7 mouse cellular contexts compared by ENCODE assay signal in the genomic region with DNA sequence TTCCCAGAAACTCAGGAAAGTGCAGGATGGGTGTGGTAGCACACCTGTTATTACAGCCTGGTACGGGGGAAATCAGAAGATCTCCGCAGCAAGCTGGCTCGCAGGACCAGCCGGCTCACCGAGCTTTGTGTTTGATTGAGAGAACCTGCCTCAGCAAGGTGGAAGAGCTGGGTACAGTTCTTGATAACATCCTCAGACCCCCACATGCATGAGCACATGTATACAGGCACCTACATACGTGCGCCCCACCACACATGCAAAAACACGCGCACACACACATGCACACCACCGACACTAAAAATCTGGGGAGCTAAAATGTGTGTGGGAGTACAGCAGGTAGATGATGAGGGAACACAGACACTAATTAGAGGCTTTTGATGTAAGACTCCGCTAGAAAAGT. TPM values are rescaled to one million over a fixed set of nuclear protein-coding genes. Genes with fewer than 3 reads are reported as not detected.
DNase-seq lines count a peak whose midpoint lies in the region; ATAC-seq lines count a peak whose summit lies in the region.

No protein-coding gene starts in this region.

- intact Hi-C loops in gastrocnemius, postnatal 36 days (cut with DNase I): no loop called here

- H3K4me1 ChIP-seq in megakaryocyte, embryonic 14.5 days: peaks cover 37% of the 10 kb centered on the region
- H3K4me1 ChIP-seq in forebrain, embryonic 15.5 days: peaks cover 16% of the 10 kb centered on the region
- H3K4me1 ChIP-seq in limb, embryonic 15.5 days: peaks cover 13% of the 10 kb centered on the region
- peaks cover 12% of the 10 kb centered on the region for H3K4me1 ChIP-seq in stomach, embryonic 16.5 days (ENCODE audit: control insufficient read depth, insufficient read depth, low read length)

- no peak for DNase-seq in gastrocnemius, postnatal 36 days
- DNase-seq in layer of hippocampus, adult 9-10 months (ENCODE audit: low spot score): no peak

- peak overlapping the region; percentile 79 for H3K4me2 ChIP-seq in forebrain, embryonic 15.5 days (replicated peaks)
- peak overlapping the region; percentile 83 for H3K4me2 ChIP-seq in limb, embryonic 15.5 days
- H3K4me2 ChIP-seq in stomach, embryonic 16.5 days (ENCODE audit: low read depth, low read length): peak overlapping the region; percentile 97

- H3K9ac ChIP-seq in forebrain, embryonic 15.5 days (replicated peaks): peak overlapping the region; percentile 75
- no peak overlapping the region; the same call in 1 of the 2 replicates for H3K9ac ChIP-seq in limb, embryonic 15.5 days
- peak overlapping the region; percentile 80 for H3K9ac ChIP-seq in stomach, embryonic 16.5 days (ENCODE audit: low read length)

- WGBS in forebrain, embryonic 15.5 days: 75% methylated on average over 11 of the region's 11 CpGs
- WGBS in limb, embryonic 15.5 days: 69% methylated on average over 11 of the region's 11 CpGs
- 76% methylated on average over 11 of the region's 11 CpGs for WGBS in stomach, embryonic 16.5 days

- no peaks in the 10 kb centered on the region for H3K27me3 ChIP-seq in megakaryocyte, embryonic 14.5 days (replicated peaks)
- no peaks in the 10 kb centered on the region for H3K27me3 ChIP-seq in forebrain, embryonic 15.5 days
- H3K27me3 ChIP-seq in limb, embryonic 15.5 days: no peaks in the 10 kb centered on the region
- no peaks in the 10 kb centered on the region for H3K27me3 ChIP-seq in stomach, embryonic 16.5 days (ENCODE audit: control insufficient read depth, insufficient read depth, low read length)

- no peaks in the 10 kb centered on the region for H3K9me3 ChIP-seq in megakaryocyte, embryonic 14.5 days
- H3K9me3 ChIP-seq in forebrain, embryonic 15.5 days: no peaks in the 10 kb centered on the region
- no peaks in the 10 kb centered on the region for H3K9me3 ChIP-seq in limb, embryonic 15.5 days
- H3K9me3 ChIP-seq in stomach, embryonic 16.5 days (replicated peaks; ENCODE audit: control insufficient read depth, low read length): no peaks in the 10 kb centered on the region

- H3K27ac ChIP-seq in forebrain, embryonic 15.5 days (replicated peaks): peak overlapping the region; percentile 58; the same call in 1 of the 2 replicates
- H3K27ac ChIP-seq in limb, embryonic 15.5 days: no peak overlapping the region
- H3K27ac ChIP-seq in stomach, embryonic 16.5 days (ENCODE audit: low read length): no peak overlapping the region

- no peak for ATAC-seq in megakaryocyte, adult 5-6 weeks (ENCODE audit: poor library complexity, severe bottlenecking)
- ATAC-seq in forebrain, embryonic 15.5 days (replicated peaks): peak; percentile 27; the same call in 1 of the 2 replicates
- ATAC-seq in limb, embryonic 15.5 days (ENCODE audit: insufficient number of reproducible peaks, low FRiP score, low TSS enrichment, low read depth): no peak
- ATAC-seq in stomach, embryonic 16.5 days (ENCODE audit: insufficient read depth, low FRiP score): no peak

- H3K4me3 ChIP-seq in megakaryocyte, embryonic 14.5 days (replicated peaks): peak overlapping the region; percentile 97
- peak overlapping the region; percentile 78 for H3K4me3 ChIP-seq in forebrain, embryonic 15.5 days
- peak overlapping the region; percentile 74 for H3K4me3 ChIP-seq in limb, embryonic 15.5 days
- peak overlapping the region; percentile 82 for H3K4me3 ChIP-seq in stomach, embryonic 16.5 days (replicated peaks; ENCODE audit: low read length)

- H3K36me3 ChIP-seq in megakaryocyte, embryonic 14.5 days (replicated peaks; ENCODE audit: low read length): peaks cover 24% of the 10 kb centered on the region
- peaks cover 11% of the 10 kb centered on the region for H3K36me3 ChIP-seq in forebrain, embryonic 15.5 days
- H3K36me3 ChIP-seq in limb, embryonic 15.5 days: 0 out of 2 replicates have a peak, but pooled peaks cover 3% of the 10 kb centered on the region
- H3K36me3 ChIP-seq in stomach, embryonic 16.5 days (ENCODE audit: control insufficient read depth, insufficient read depth, low read length): no peaks in the 10 kb centered on the region

RNA-seq across cellular contexts. Expression of a gene that starts 0.7 kb away (rescaled TPM):
- polyA plus RNA-seq in megakaryocyte, embryonic 14.5 days (2012; ENCODE audit: insufficient read depth, low replicate concordance): 5.3 and 8.6 TPM in 2 replicates
- total RNA-seq in megakaryocyte, adult 5-6 weeks (2015): 16.0 and 16.1 TPM in 2 replicates
- 27.0 and 36.3 TPM in 2 replicates for total RNA-seq in megakaryocyte, adult 5-6 weeks (2017)
- polyA plus RNA-seq in forebrain, embryonic 15.5 days (2015; fragmentation: Nextera tagmentation; extraction: Ambion mirVana): 16.2 and 16.5 TPM in 2 replicates
- polyA plus RNA-seq in limb, embryonic 15.5 days (2015; fragmentation: Nextera tagmentation; extraction: Ambion mirVana): 9.9 and 10.8 TPM in 2 replicates
- polyA plus RNA-seq in stomach, embryonic 16.5 days (2015; fragmentation: Nextera tagmentation; extraction: Ambion mirVana): 10.3 and 11.5 TPM in 2 replicates
- 1 to 10 TPM; 6.9 to 7.3 TPM for total RNA-seq in gastrocnemius, postnatal 36 days (2021)
